Mouse (Mus musculus): Measurements from ENCODE around the gene Wwp2. TPM values are rescaled to one million over a fixed set of nuclear protein-coding genes. Genes with fewer than 3 reads are reported as not detected.

The Wwp2 gene
- polyA plus RNA-seq, 1 experiment from 2014 or later, result 39.8 TPM

- Histone ChIP-seq H3K4me3 (ENCODE audit: low read depth, low read length) (no peak overlapping the region), H3K27ac (ENCODE audit: low read length) (no peak overlapping the region), H3K27me3 (ENCODE audit: control insufficient read depth, insufficient read depth, low read length) (no peaks in the 10 kb centered on the region), H3K36me3 (ENCODE audit: control insufficient read depth, insufficient read depth, low read length) (no peaks in the 10 kb centered on the region), H3K4me2 (replicated peaks; ENCODE audit: low read depth, low read length) (no peak overlapping the region), H3K9ac (replicated peaks; ENCODE audit: low read depth, low read length) (no peak overlapping the region), H3K9me3 (ENCODE audit: control insufficient read depth, low read depth, low read length) (no peaks in the 10 kb centered on the region), H3K4me1 (ENCODE audit: control insufficient read depth, insufficient read depth, low read length) (peaks cover 26% of the 10 kb centered on the region; the same call in 1 of the 2 replicates)
- WGBS, result 88% methylated on average over 4 of the region's 4 CpGs
- ATAC-seq (ENCODE audit: insufficient number of reproducible peaks, insufficient read depth, low FRiP score, low read depth), result no peak
Measured at GRCm38 (mm10) chr8:107488551-107488950, 52.4 kb downstream of the Wwp2 start.

GRCm38 (mm10) chr8:107489086-107489485 is 52.9 kb downstream of the Wwp2 start:
- WGBS, result 63% methylated on average over 4 of the region's 4 CpGs
- Histone ChIP-seq H3K27me3 (ENCODE audit: control insufficient read depth, insufficient read depth, low read length) (no peaks in the 10 kb centered on the region), H3K4me3 (ENCODE audit: low read depth, low read length) (no peak overlapping the region), H3K36me3 (ENCODE audit: control insufficient read depth, insufficient read depth, low read length) (no peaks in the 10 kb centered on the region), H3K9ac (replicated peaks; ENCODE audit: low read depth, low read length) (no peak overlapping the region), H3K27ac (ENCODE audit: low read length) (no peak overlapping the region; the same call in 1 of the 2 replicates), H3K9me3 (ENCODE audit: control insufficient read depth, low read depth, low read length) (no peaks in the 10 kb centered on the region), H3K4me1 (ENCODE audit: control insufficient read depth, insufficient read depth, low read length) (peaks cover 26% of the 10 kb centered on the region; the same call in 1 of the 2 replicates), H3K4me2 (replicated peaks; ENCODE audit: low read depth, low read length) (no peak overlapping the region)
- ATAC-seq (ENCODE audit: insufficient number of reproducible peaks, insufficient read depth, low FRiP score, low read depth), result no peak

- Histone ChIP-seq H3K9ac (replicated peaks; ENCODE audit: low read depth, low read length) (no peak overlapping the region), H3K27me3 (ENCODE audit: control insufficient read depth, insufficient read depth, low read length) (no peaks in the 10 kb centered on the region), H3K4me2 (replicated peaks; ENCODE audit: low read depth, low read length) (no peak overlapping the region), H3K27ac (ENCODE audit: low read length) (peak overlapping the region; percentile 12; the same call in 1 of the 2 replicates), H3K4me3 (ENCODE audit: low read depth, low read length) (no peak overlapping the region), H3K36me3 (ENCODE audit: control insufficient read depth, insufficient read depth, low read length) (no peaks in the 10 kb centered on the region), H3K4me1 (ENCODE audit: control insufficient read depth, insufficient read depth, low read length) (peaks cover 26% of the 10 kb centered on the region; the same call in 1 of the 2 replicates), H3K9me3 (ENCODE audit: control insufficient read depth, low read depth, low read length) (no peaks in the 10 kb centered on the region)
- WGBS, result 6% methylated on average over 5 of the region's 5 CpGs
- peak; percentile 62; the same call in 1 of the 2 replicates for ATAC-seq (ENCODE audit: insufficient number of reproducible peaks, insufficient read depth, low FRiP score, low read depth)
Measured at GRCm38 (mm10) chr8:107489921-107490320, 53.8 kb downstream of the Wwp2 start.

GRCm38 (mm10) chr8:107490649-107491048 is 54.5 kb downstream of the Wwp2 start:
- H3K4me2 ChIP-seq (replicated peaks; ENCODE audit: low read depth, low read length), result no peak overlapping the region
- H3K9me3 ChIP-seq (ENCODE audit: control insufficient read depth, low read depth, low read length), result no peaks in the 10 kb centered on the region
- H3K27me3 ChIP-seq (ENCODE audit: control insufficient read depth, insufficient read depth, low read length), result no peaks in the 10 kb centered on the region
- H3K36me3 ChIP-seq (ENCODE audit: control insufficient read depth, insufficient read depth, low read length), result no peaks in the 10 kb centered on the region
- H3K9ac ChIP-seq (replicated peaks; ENCODE audit: low read depth, low read length), result no peak overlapping the region
- ATAC-seq (ENCODE audit: insufficient number of reproducible peaks, insufficient read depth, low FRiP score, low read depth), result no peak
- H3K4me3 ChIP-seq (ENCODE audit: low read depth, low read length), result no peak overlapping the region
- H3K27ac ChIP-seq (ENCODE audit: low read length), result no peak overlapping the region
- peaks cover 29% of the 10 kb centered on the region; the same call in 1 of the 2 replicates for H3K4me1 ChIP-seq (ENCODE audit: control insufficient read depth, insufficient read depth, low read length)
- 61% methylated on average over 2 of the region's 2 CpGs for WGBS

- Histone ChIP-seq H3K9me3 (ENCODE audit: control insufficient read depth, low read depth, low read length) (no peaks in the 10 kb centered on the region), H3K9ac (replicated peaks; ENCODE audit: low read depth, low read length) (no peak overlapping the region), H3K4me3 (ENCODE audit: low read depth, low read length) (no peak overlapping the region), H3K27me3 (ENCODE audit: control insufficient read depth, insufficient read depth, low read length) (no peaks in the 10 kb centered on the region), H3K4me1 (ENCODE audit: control insufficient read depth, insufficient read depth, low read length) (peaks cover 31% of the 10 kb centered on the region; the same call in 1 of the 2 replicates), H3K36me3 (ENCODE audit: control insufficient read depth, insufficient read depth, low read length) (no peaks in the 10 kb centered on the region), H3K27ac (ENCODE audit: low read length) (no peak overlapping the region; the same call in 1 of the 2 replicates), H3K4me2 (replicated peaks; ENCODE audit: low read depth, low read length) (no peak overlapping the region)
- ATAC-seq (ENCODE audit: insufficient number of reproducible peaks, insufficient read depth, low FRiP score, low read depth), result no peak
- 34% methylated on average over 4 of the region's 4 CpGs for WGBS
Measured at GRCm38 (mm10) chr8:107491212-107491611, 55.0 kb downstream of the Wwp2 start.

GRCm38 (mm10) chr8:107491831-107492230 is 55.7 kb downstream of the Wwp2 start:
- ATAC-seq (ENCODE audit: insufficient number of reproducible peaks, insufficient read depth, low FRiP score, low read depth), result no peak
- Histone ChIP-seq H3K4me1 (ENCODE audit: control insufficient read depth, insufficient read depth, low read length) (peaks cover 31% of the 10 kb centered on the region; the same call in 1 of the 2 replicates), H3K27me3 (ENCODE audit: control insufficient read depth, insufficient read depth, low read length) (no peaks in the 10 kb centered on the region), H3K36me3 (ENCODE audit: control insufficient read depth, insufficient read depth, low read length) (no peaks in the 10 kb centered on the region), H3K27ac (ENCODE audit: low read length) (no peak overlapping the region), H3K9ac (replicated peaks; ENCODE audit: low read depth, low read length) (no peak overlapping the region), H3K9me3 (ENCODE audit: control insufficient read depth, low read depth, low read length) (no peaks in the 10 kb centered on the region), H3K4me2 (replicated peaks; ENCODE audit: low read depth, low read length) (no peak overlapping the region), H3K4me3 (ENCODE audit: low read depth, low read length) (no peak overlapping the region)

- 91% methylated on average over 5 of the region's 5 CpGs for WGBS
- Histone ChIP-seq H3K4me3 (ENCODE audit: low read depth, low read length) (no peak overlapping the region), H3K36me3 (ENCODE audit: control insufficient read depth, insufficient read depth, low read length) (no peaks in the 10 kb centered on the region), H3K4me2 (replicated peaks; ENCODE audit: low read depth, low read length) (no peak overlapping the region), H3K9ac (replicated peaks; ENCODE audit: low read depth, low read length) (no peak overlapping the region), H3K9me3 (ENCODE audit: control insufficient read depth, low read depth, low read length) (no peaks in the 10 kb centered on the region), H3K4me1 (ENCODE audit: control insufficient read depth, insufficient read depth, low read length) (peaks cover 31% of the 10 kb centered on the region; the same call in 1 of the 2 replicates), H3K27ac (ENCODE audit: low read length) (no peak overlapping the region), H3K27me3 (ENCODE audit: control insufficient read depth, insufficient read depth, low read length) (no peaks in the 10 kb centered on the region)
- ATAC-seq (ENCODE audit: insufficient number of reproducible peaks, insufficient read depth, low FRiP score, low read depth), result no peak
Measured at GRCm38 (mm10) chr8:107492802-107493201, 56.6 kb downstream of the Wwp2 start.

GRCm38 (mm10) chr8:107495425-107495824 is 59.3 kb downstream of the Wwp2 start:
- ATAC-seq (ENCODE audit: insufficient number of reproducible peaks, insufficient read depth, low FRiP score, low read depth), result peak; percentile 82
- Histone ChIP-seq H3K9ac (replicated peaks; ENCODE audit: low read depth, low read length) (no peak overlapping the region), H3K4me1 (ENCODE audit: control insufficient read depth, insufficient read depth, low read length) (peaks cover 15% of the 10 kb centered on the region; the same call in 1 of the 2 replicates), H3K9me3 (ENCODE audit: control insufficient read depth, low read depth, low read length) (no peaks in the 10 kb centered on the region), H3K4me2 (replicated peaks; ENCODE audit: low read depth, low read length) (no peak overlapping the region), H3K27me3 (ENCODE audit: control insufficient read depth, insufficient read depth, low read length) (no peaks in the 10 kb centered on the region), H3K27ac (ENCODE audit: low read length) (peak overlapping the region; percentile 1; the same call in 1 of the 2 replicates), H3K4me3 (ENCODE audit: low read depth, low read length) (no peak overlapping the region), H3K36me3 (ENCODE audit: control insufficient read depth, insufficient read depth, low read length) (no peaks in the 10 kb centered on the region)
- 41% methylated on average over 9 of the region's 9 CpGs for WGBS

GRCm38 (mm10) chr8:107497708-107498107 is 61.5 kb downstream of the Wwp2 start:
- no peaks in the 10 kb centered on the region for H3K27me3 ChIP-seq (ENCODE audit: control insufficient read depth, insufficient read depth, low read length)
- H3K9ac ChIP-seq (replicated peaks; ENCODE audit: low read depth, low read length), result no peak overlapping the region
- ATAC-seq (ENCODE audit: insufficient number of reproducible peaks, insufficient read depth, low FRiP score, low read depth), result no peak
- H3K9me3 ChIP-seq (ENCODE audit: control insufficient read depth, low read depth, low read length), result no peaks in the 10 kb centered on the region
- H3K36me3 ChIP-seq (ENCODE audit: control insufficient read depth, insufficient read depth, low read length), result no peaks in the 10 kb centered on the region
- H3K4me3 ChIP-seq (ENCODE audit: low read depth, low read length), result no peak overlapping the region
- H3K4me1 ChIP-seq (ENCODE audit: control insufficient read depth, insufficient read depth, low read length), result peaks cover 5% of the 10 kb centered on the region; the same call in 1 of the 2 replicates
- no peak overlapping the region for H3K4me2 ChIP-seq (replicated peaks; ENCODE audit: low read depth, low read length)
- WGBS, result 83% methylated on average over 6 of the region's 6 CpGs
- H3K27ac ChIP-seq (ENCODE audit: low read length), result no peak overlapping the region

All from stomach, embryonic 14.5 days (tissue).